Mouse (Mus musculus): Measurements from ENCODE around the gene Rev1. TPM values are rescaled to one million over a fixed set of nuclear protein-coding genes. Genes with fewer than 3 reads are reported as not detected.

Rev1 gene
- total and polyA plus RNA-seq, 3 experiments = 22.9 to 25.7 (median 23.4) TPM

GRCm38 (mm10) chr1:38031391-38031790 is 98.2 kb downstream of the Rev1 start:
- H3K79me2 ChIP-seq (replicated peaks; ENCODE audit: control insufficient read depth, extremely low read depth, insufficient read depth, poor library complexity, severe bottlenecking) = peaks cover 2% of the 10 kb centered on the region; the same call in 1 of the 2 replicates
- H3K9ac ChIP-seq (ENCODE audit: insufficient read depth, low read depth) = no peak overlapping the region
- in situ Hi-C loops (cut with MboI; ENCODE audit: low pct_ligation_motif_present, low pct_unique_long_range_greater_than_20kb, low sequenced_read_pairs) (no loop called here), dilution Hi-C loops (cut with MboI; ENCODE audit: extremely low pct_ligation_motif_present, extremely low pct_unique_long_range_greater_than_20kb, low sequenced_read_pairs) (no loop called here)
- H3K4me1 ChIP-seq (ENCODE audit: control insufficient read depth in 1 of 2, insufficient read depth in 2 of 2) = peaks cover 0 to 11% of the 10 kb centered on the region in 2 experiments; a peak in 1 of 4 replicates
- TF ChIP-seq RAD21 (IDR thresholded peaks at IDR 0.05; ENCODE audit: low read depth, low read length) (no peak), E2F4 (IDR thresholded peaks at IDR 0.05; ENCODE audit: insufficient replicate concordance, low read depth, low read length) (no peak), SIN3A (IDR thresholded peaks at IDR 0.05; ENCODE audit: low read length) (no peak), ETS1 (conservative IDR thresholded peaks at IDR 0.05; ENCODE audit: low read depth, low read length) (no peak), ZC3H11A (IDR thresholded peaks at IDR 0.05; ENCODE audit: low read depth, low read length) (no peak), CTCF (conservative IDR thresholded peaks at IDR 0.05 in 1 of 2, IDR thresholded peaks at IDR 0.05 in 1 of 2; ENCODE audit: low read depth in 2 of 2, low read length in 2 of 2) (no peak), MAX (IDR thresholded peaks at IDR 0.05; ENCODE audit: low read length) (no peak)
- H3K27ac ChIP-seq (ENCODE audit: insufficient read depth, low read depth) = peak overlapping the region; percentile 31; the same call in 1 of the 2 replicates
- no peaks in the 10 kb centered on the region for H3K27me3 ChIP-seq (replicated peaks)
- peaks cover 43 to 87% of the 10 kb centered on the region in 2 experiments for H3K36me3 ChIP-seq (replicated peaks in 1 of 2; ENCODE audit: control insufficient read depth in 1 of 2, insufficient read depth in 1 of 2, low read length in 1 of 2)
- no peak for DNase-seq (ENCODE audit: extremely low read depth)
- no peaks in the 10 kb centered on the region for H3K9me3 ChIP-seq (replicated peaks; ENCODE audit: low read length)
- H3K4me3 ChIP-seq (replicated peaks in 1 of 3; ENCODE audit: low read depth in 2 of 3, low read length in 2 of 3, poor library complexity in 1 of 3) = no peak overlapping the region
- no peak overlapping the region for H3K4me2 ChIP-seq (ENCODE audit: insufficient read depth, low read depth, poor library complexity, severe bottlenecking)

- Histone ChIP-seq H3K36me3 (replicated peaks in 1 of 2; ENCODE audit: control insufficient read depth in 1 of 2, insufficient read depth in 1 of 2, low read length in 1 of 2) (peaks cover 33 to 79% of the 10 kb centered on the region in 2 experiments), H3K4me2 (ENCODE audit: insufficient read depth, low read depth, poor library complexity, severe bottlenecking) (no peak overlapping the region), H3K9me3 (replicated peaks; ENCODE audit: low read length) (no peaks in the 10 kb centered on the region), H3K79me2 (replicated peaks; ENCODE audit: control insufficient read depth, extremely low read depth, insufficient read depth, poor library complexity, severe bottlenecking) (peaks cover 2% of the 10 kb centered on the region), H3K27ac (ENCODE audit: insufficient read depth, low read depth) (no peak overlapping the region), H3K4me1 (ENCODE audit: control insufficient read depth in 1 of 2, insufficient read depth in 2 of 2) (peaks cover 0 to 11% of the 10 kb centered on the region in 2 experiments; a peak in 1 of 4 replicates), H3K4me3 (replicated peaks in 1 of 3; ENCODE audit: low read depth in 2 of 3, low read length in 2 of 3, poor library complexity in 1 of 3) (no peak overlapping the region), H3K9ac (ENCODE audit: insufficient read depth, low read depth) (no peak overlapping the region), H3K27me3 (replicated peaks) (no peaks in the 10 kb centered on the region)
- no peak for DNase-seq (ENCODE audit: extremely low read depth)
- TF ChIP-seq E2F4 (IDR thresholded peaks at IDR 0.05; ENCODE audit: insufficient replicate concordance, low read depth, low read length) = no peak
- no peak for TF ChIP-seq NRF1 (IDR thresholded peaks at IDR 0.05; ENCODE audit: low read depth, low read length)
- dilution Hi-C loops (cut with MboI; ENCODE audit: extremely low pct_ligation_motif_present, extremely low pct_unique_long_range_greater_than_20kb, low sequenced_read_pairs) (no loop called here), in situ Hi-C loops (cut with MboI; ENCODE audit: low pct_ligation_motif_present, low pct_unique_long_range_greater_than_20kb, low sequenced_read_pairs) (no loop called here)
Observed at GRCm38 (mm10) chr1:38027301-38027700, 102.3 kb downstream of the Rev1 start.

- peaks cover 12 to 45% of the 10 kb centered on the region in 2 experiments for H3K4me1 ChIP-seq (ENCODE audit: control insufficient read depth in 1 of 2, insufficient read depth in 2 of 2)
- peaks cover 11 to 30% of the 10 kb centered on the region in 2 experiments for H3K36me3 ChIP-seq (replicated peaks in 1 of 2; ENCODE audit: control insufficient read depth in 1 of 2, insufficient read depth in 1 of 2, low read length in 1 of 2)
- no peaks in the 10 kb centered on the region for H3K9me3 ChIP-seq (replicated peaks; ENCODE audit: low read length)
- H3K9ac ChIP-seq (ENCODE audit: insufficient read depth, low read depth) = no peak overlapping the region
- no peak overlapping the region for H3K27ac ChIP-seq (ENCODE audit: insufficient read depth, low read depth)
- H3K4me3 ChIP-seq (replicated peaks in 1 of 3; ENCODE audit: low read depth in 2 of 3, low read length in 2 of 3, poor library complexity in 1 of 3) = no peak overlapping the region
- in situ Hi-C loops (cut with MboI; ENCODE audit: low pct_ligation_motif_present, low pct_unique_long_range_greater_than_20kb, low sequenced_read_pairs) (no loop called here), dilution Hi-C loops (cut with MboI; ENCODE audit: extremely low pct_ligation_motif_present, extremely low pct_unique_long_range_greater_than_20kb, low sequenced_read_pairs) (no loop called here)
- TF ChIP-seq MAZ (IDR thresholded peaks at IDR 0.05; ENCODE audit: low read depth, low read length) = no peak
- TF ChIP-seq ZMIZ1 (IDR thresholded peaks at IDR 0.05; ENCODE audit: low read depth, low read length) = no peak
- TF ChIP-seq IRF4 (IDR thresholded peaks at IDR 0.05; ENCODE audit: low read depth, low read length) = no peak
- no peak for TF ChIP-seq CHD2 (IDR thresholded peaks at IDR 0.05; ENCODE audit: low read length)
- TF ChIP-seq TCF12 (IDR thresholded peaks at IDR 0.05; ENCODE audit: low read depth, low read length) = no peak
- TF ChIP-seq SMC3 (IDR thresholded peaks at IDR 0.05; ENCODE audit: low read depth, low read length) = no peak
- TF ChIP-seq E2F4 (IDR thresholded peaks at IDR 0.05; ENCODE audit: insufficient replicate concordance, low read depth, low read length) = no peak
- no peak for TF ChIP-seq JUN (IDR thresholded peaks at IDR 0.05; ENCODE audit: insufficient read depth, low read depth, low read length)
- TF ChIP-seq TBP (conservative IDR thresholded peaks at IDR 0.05; ENCODE audit: low read depth, low read length) = no peak
- TF ChIP-seq RCOR1 (conservative IDR thresholded peaks at IDR 0.05; ENCODE audit: low read depth, low read length) = no peak
- TF ChIP-seq USF1 (IDR thresholded peaks at IDR 0.05; ENCODE audit: low read depth, low read length) = no peak
- TF ChIP-seq UBTF (IDR thresholded peaks at IDR 0.05; ENCODE audit: low read depth, low read length) = no peak
- TF ChIP-seq USF2 (conservative IDR thresholded peaks at IDR 0.05; ENCODE audit: low read depth, low read length) = no peak
- no peak for TF ChIP-seq RAD21 (IDR thresholded peaks at IDR 0.05; ENCODE audit: low read depth, low read length)
- no peak for TF ChIP-seq ETS1 (conservative IDR thresholded peaks at IDR 0.05; ENCODE audit: low read depth, low read length)
- no peak for TF ChIP-seq ZC3H11A (IDR thresholded peaks at IDR 0.05; ENCODE audit: low read depth, low read length)
- no peak for TF ChIP-seq MAFK (IDR thresholded peaks at IDR 0.05; ENCODE audit: insufficient replicate concordance, low read length)
- no peak for TF ChIP-seq BHLHE40 (IDR thresholded peaks at IDR 0.05; ENCODE audit: low read depth, low read length)
- peaks cover 49% of the 10 kb centered on the region for H3K79me2 ChIP-seq (replicated peaks; ENCODE audit: control insufficient read depth, extremely low read depth, insufficient read depth, poor library complexity, severe bottlenecking)
- no peaks in the 10 kb centered on the region for H3K27me3 ChIP-seq (replicated peaks)
- no peak overlapping the region for H3K4me2 ChIP-seq (ENCODE audit: insufficient read depth, low read depth, poor library complexity, severe bottlenecking)
- DNase-seq (ENCODE audit: extremely low read depth) = no peak
Observed at GRCm38 (mm10) chr1:38014551-38015203, 114.9 kb downstream of the Rev1 start.

All from CH12.LX (cell line).